Mouse (Mus musculus): ENCODE measurements around the gene Coq10b.

- TF ChIP-seq CTCF (IDR thresholded peaks at IDR 0.05; ENCODE audit: low read depth) (no peak), EP300 (optimal IDR thresholded peaks at IDR 0.05) (no peak)
Measured at GRCm38 (mm10) chr1:55055322-55056115, 2.9 kb downstream of the Coq10b start.
